Mouse (Mus musculus) C2C12 (cell line): ENCODE data around the gene Fcgr2b. TPM values are rescaled to one million over a fixed set of nuclear protein-coding genes. Genes with fewer than 3 reads are reported as not detected.

Experiments used
- H3K27me3 ChIP-seq: one replicate; pipeline ENCODE4 v1.6.1; 2011; ENCODE audit not compliant: control insufficient read depth, insufficient read depth, insufficient read length
- H3K36me3 ChIP-seq: one replicate; pipeline ENCODE4 v1.6.1; 2011; ENCODE audit not compliant: control insufficient read depth, insufficient read depth
- H3K4me3 ChIP-seq: one replicate; pipeline ENCODE4 v1.5.1; 2011; ENCODE audit warnings: mild to moderate bottlenecking, control low read depth; ENCODE audit not compliant: poor library complexity, insufficient read depth, severe bottlenecking
- H3K79me2 ChIP-seq: one replicate; pipeline ENCODE4 v1.6.1; 2011; ENCODE audit not compliant: control insufficient read depth, insufficient read depth
- H3K79me3 ChIP-seq: one replicate; pipeline ENCODE4 v1.6.1; 2011; ENCODE audit warnings: low read depth, control low read depth
- H3ac ChIP-seq: one replicate; pipeline ENCODE3; 2011; ENCODE audit warnings: low read depth; ENCODE audit not compliant: control insufficient read depth, insufficient read length
- CEBPB ChIP-seq: IDR thresholded peaks from one replicate; pipeline ENCODE4 v1.6.1; 2011; ENCODE audit warnings: low read depth, mild to moderate bottlenecking, control low read depth, moderate library complexity
- FOSL1 ChIP-seq: IDR thresholded peaks from one replicate; pipeline ENCODE4 v1.8.0; 2011; ENCODE audit warnings: mild to moderate bottlenecking, low read length; ENCODE audit not compliant: poor library complexity, insufficient read depth, severe bottlenecking
- USF1 ChIP-seq: IDR thresholded peaks from one replicate; pipeline ENCODE4 v1.6.1; 2011; ENCODE audit warnings: low read depth, mild to moderate bottlenecking, control low read depth, moderate library complexity
- polyA plus RNA-seq: library from polyadenylated mRNA; unstranded; fragments of >200 nt; fragmentation: generic; extraction: Trizol; gene quantifications from one replicate; pipeline ENCODE4 v1.2.1, GENCODE M21; 2012; ENCODE audit warnings: missing spikeins

The Fcgr2b gene
- polyA plus RNA-seq, 1 experiment = 0.06 TPM

GRCm38 (mm10) chr1:170911907-170912660, 64.3 kb downstream of the Fcgr2b start:
- H3K27me3 ChIP-seq = peaks cover 9% of the 10 kb centered on the region
- H3K4me3 ChIP-seq = no peak overlapping the region
- no peaks in the 10 kb centered on the region for H3K79me2 ChIP-seq
- no peaks in the 10 kb centered on the region for H3K79me3 ChIP-seq
- H3ac ChIP-seq = no peak overlapping the region
- TF ChIP-seq USF1 = no peak
- peak; percentile 35 for TF ChIP-seq FOSL1
- TF ChIP-seq CEBPB = peak; percentile 97
- no peaks in the 10 kb centered on the region for H3K36me3 ChIP-seq

Other genes starting within 250 kb of the Fcgr2b start
- gene Atf6, start 108.8 kb downstream of the Fcgr2b start, polyA plus RNA-seq = 12.0 TPM
- 0.12 TPM for gene Gm26620, start 91.5 kb downstream of the Fcgr2b start, polyA plus RNA-seq
- 39.9 TPM for gene Dusp12, start 91.0 kb downstream of the Fcgr2b start, polyA plus RNA-seq
- not detected for gene Fcrlb, start 63.6 kb downstream of the Fcgr2b start, polyA plus RNA-seq
- gene Fcrla, start 49.0 kb downstream of the Fcgr2b start, polyA plus RNA-seq = not detected
- gene Fcgr4, start 42.4 kb upstream of the Fcgr2b start, polyA plus RNA-seq = 1.0 TPM
- gene Fcgr3, start 88.4 kb upstream of the Fcgr2b start, polyA plus RNA-seq = not detected
- 0.39 TPM for gene Cfap126, start 137.4 kb upstream of the Fcgr2b start, polyA plus RNA-seq
- gene Sdhc, start 174.1 kb upstream of the Fcgr2b start, polyA plus RNA-seq = 147 TPM
- 0.11 TPM for gene Mpz, start 174.2 kb upstream of the Fcgr2b start, polyA plus RNA-seq
- 0.13 TPM for gene Pcp4l1, start 219.7 kb upstream of the Fcgr2b start, polyA plus RNA-seq
- 0.04 TPM for gene Nr1i3, start 237.4 kb upstream of the Fcgr2b start, polyA plus RNA-seq
- gene Tomm40l, start 246.0 kb upstream of the Fcgr2b start, polyA plus RNA-seq = 58.7 TPM
- not detected for gene Apoa2, start 248.5 kb upstream of the Fcgr2b start, polyA plus RNA-seq